Mouse (Mus musculus) CH12.LX (cell line): ENCODE measurements around the gene Vrk3. TPM values are rescaled to one million over a fixed set of nuclear protein-coding genes. Genes with fewer than 3 reads are reported as not detected.

Experiments
- DNase-seq: peaks from one replicate; pipeline ENCODE4 v3.0.0-alpha.2; 2013; ENCODE audit errors: extremely low read depth
- H3K27ac ChIP-seq: 2 replicates; pipeline ENCODE4 v1.5.1; 2012; ENCODE audit warnings: low read depth, mild to moderate bottlenecking, control low read depth, moderate library complexity; ENCODE audit not compliant: insufficient read depth
- H3K27me3 ChIP-seq: replicated peaks from 2 replicates; pipeline ENCODE3; 2012; ENCODE audit warnings: inconsistent platforms
- H3K36me3 ChIP-seq, 2 experiments: replicated peaks in 1 of 2; 2 replicates each; pipeline versions ENCODE3 to v1.6.1; 2012; ENCODE audit warnings: inconsistent platforms in 1 of 2, low read length in 1 of 2, mild to moderate bottlenecking in 1 of 2, mixed read lengths in 1 of 2, moderate library complexity in 1 of 2; ENCODE audit not compliant: control insufficient read depth in 1 of 2, insufficient read depth in 1 of 2
- H3K4me1 ChIP-seq, 2 experiments: 2 replicates each; pipeline ENCODE4 v1.6.1; 2012; ENCODE audit warnings: inconsistent platforms in 1 of 2, moderate library complexity in 1 of 2; ENCODE audit not compliant: insufficient read depth in 2 of 2, control insufficient read depth in 1 of 2
- H3K4me2 ChIP-seq: 2 replicates; pipeline ENCODE4 v1.6.1; 2012; ENCODE audit warnings: low read depth, mild to moderate bottlenecking, control low read depth; ENCODE audit not compliant: poor library complexity, insufficient read depth, severe bottlenecking
- H3K4me3 ChIP-seq, 3 experiments: fragments of 150-350 bp in 1 of 3; sonication (generic) in 1 of 3; replicated peaks in 1 of 3; 2 replicates each; pipeline versions ENCODE3 to v1.5.1; 2011 to 2012; ENCODE audit warnings: low read depth in 2 of 3, low read length in 2 of 3, mild to moderate bottlenecking in 2 of 3, moderate library complexity in 2 of 3, control low read depth in 1 of 3, improper control_type of control experiment in 1 of 3, inconsistent platforms in 1 of 3, mixed read lengths in 1 of 3; ENCODE audit not compliant: poor library complexity in 1 of 3
- H3K79me2 ChIP-seq: replicated peaks from 2 replicates; pipeline ENCODE4 v1.6.1; 2012; ENCODE audit warnings: mild to moderate bottlenecking, moderate library complexity; ENCODE audit not compliant: control insufficient read depth, poor library complexity, insufficient read depth, severe bottlenecking; ENCODE audit errors: extremely low read depth
- H3K9ac ChIP-seq: 2 replicates; pipeline ENCODE4 v1.6.1; 2012; ENCODE audit warnings: low read depth, mild to moderate bottlenecking, control low read depth, moderate library complexity; ENCODE audit not compliant: insufficient read depth
- H3K9me3 ChIP-seq: replicated peaks from 2 replicates; pipeline ENCODE3; 2012; ENCODE audit warnings: low read length, inconsistent platforms, mixed read lengths
- CHD1 ChIP-seq: IDR thresholded peaks from 2 replicates; pipeline ENCODE4 v1.6.1; 2012; ENCODE audit warnings: low read depth, low read length, improper control_type of control experiment, inconsistent platforms
- CHD2 ChIP-seq: IDR thresholded peaks from 2 replicates; pipeline ENCODE4 v1.6.1; 2011; ENCODE audit warnings: low read length, improper control_type of control experiment
- CTCF ChIP-seq, 2 experiments: IDR thresholded peaks in 1 of 2; conservative IDR thresholded peaks in 1 of 2; 2 replicates each; pipeline ENCODE4 v1.5.1; 2011 to 2012; ENCODE audit warnings: low read depth in 2 of 2, low read length in 2 of 2, improper control_type of control experiment in 1 of 2, inconsistent platforms in 1 of 2, mild to moderate bottlenecking in 1 of 2, moderate library complexity in 1 of 2
- E2F4 ChIP-seq: IDR thresholded peaks from 2 replicates; pipeline ENCODE4 v1.6.1; 2011; ENCODE audit warnings: low read depth, low read length, improper control_type of control experiment; ENCODE audit not compliant: insufficient replicate concordance
- ELF1 ChIP-seq: IDR thresholded peaks from 2 replicates; pipeline ENCODE4 v1.6.1; 2014; ENCODE audit warnings: low read depth, mild to moderate bottlenecking, inconsistent platforms, low read length, improper control_type of control experiment
- EP300 ChIP-seq: IDR thresholded peaks from 2 replicates; pipeline ENCODE4 v1.6.1; 2011; ENCODE audit warnings: low read length, improper control_type of control experiment
- GABPA ChIP-seq: IDR thresholded peaks from 2 replicates; pipeline ENCODE4 v1.6.1; 2012; ENCODE audit warnings: low read depth, low read length, improper control_type of control experiment, inconsistent platforms; ENCODE audit not compliant: insufficient replicate concordance
- HCFC1 ChIP-seq: IDR thresholded peaks from 2 replicates; pipeline ENCODE4 v1.6.1; 2012; ENCODE audit warnings: low read depth, mild to moderate bottlenecking, inconsistent platforms, low read length, improper control_type of control experiment
- IRF4 ChIP-seq: IDR thresholded peaks from 2 replicates; pipeline ENCODE4 v1.6.1; 2014; ENCODE audit warnings: low read depth, mild to moderate bottlenecking, inconsistent platforms, low read length, improper control_type of control experiment
- MEF2A ChIP-seq: IDR thresholded peaks from 2 replicates; pipeline ENCODE4 v1.6.1; 2014; ENCODE audit warnings: low read depth, mild to moderate bottlenecking, inconsistent platforms, low read length, improper control_type of control experiment, borderline replicate concordance
- NRF1 ChIP-seq: IDR thresholded peaks from 2 replicates; pipeline ENCODE4 v1.6.1; 2014; ENCODE audit warnings: low read depth, mild to moderate bottlenecking, inconsistent platforms, low read length, improper control_type of control experiment, moderate library complexity
- PAX5 ChIP-seq: IDR thresholded peaks from 2 replicates; pipeline ENCODE4 v1.6.1; 2012; ENCODE audit warnings: low read length, inconsistent platforms, mixed read lengths
- POLR2A ChIP-seq: IDR thresholded peaks from 2 replicates; pipeline ENCODE4 v1.6.1; 2011; ENCODE audit warnings: low read depth, mild to moderate bottlenecking, improper control_type of control experiment, low read length
- RCOR1 ChIP-seq: conservative IDR thresholded peaks from 2 replicates; pipeline ENCODE4 v1.6.1; 2012; ENCODE audit warnings: low read depth, mild to moderate bottlenecking, inconsistent platforms, low read length, improper control_type of control experiment
- SIN3A ChIP-seq: IDR thresholded peaks from 2 replicates; pipeline ENCODE4 v1.6.1; 2012; ENCODE audit warnings: low read length, improper control_type of control experiment, inconsistent platforms
- TBP ChIP-seq: conservative IDR thresholded peaks from 2 replicates; pipeline ENCODE4 v1.6.1; 2011; ENCODE audit warnings: low read depth, low read length, improper control_type of control experiment
- TCF12 ChIP-seq: IDR thresholded peaks from 2 replicates; pipeline ENCODE4 v1.6.1; 2014; ENCODE audit warnings: low read depth, mild to moderate bottlenecking, inconsistent platforms, low read length, improper control_type of control experiment
- UBTF ChIP-seq: IDR thresholded peaks from 2 replicates; pipeline ENCODE4 v1.6.1; 2012; ENCODE audit warnings: low read depth, mild to moderate bottlenecking, inconsistent platforms, low read length, improper control_type of control experiment, moderate library complexity
- USF1 ChIP-seq: IDR thresholded peaks from 2 replicates; pipeline ENCODE4 v1.6.1; 2014; ENCODE audit warnings: low read depth, mild to moderate bottlenecking, inconsistent platforms, low read length, improper control_type of control experiment
- USF2 ChIP-seq: conservative IDR thresholded peaks from 2 replicates; pipeline ENCODE4 v1.6.1; 2011; ENCODE audit warnings: low read depth, low read length, improper control_type of control experiment
- ZC3H11A ChIP-seq: IDR thresholded peaks from 2 replicates; pipeline ENCODE4 v1.6.1; 2012; ENCODE audit warnings: low read depth, mild to moderate bottlenecking, inconsistent platforms, low read length, improper control_type of control experiment
- ZNF384 ChIP-seq: IDR thresholded peaks from 2 replicates; pipeline ENCODE4 v1.6.1; 2012; ENCODE audit warnings: low read depth, low read length, improper control_type of control experiment, inconsistent platforms
- dilution Hi-C: fragments of 300-500 bp; cut with MboI; formaldehyde crosslinking; loops from 2 replicates; pipeline ENCODE4 v1.14.3; 2020; ENCODE audit warnings: low sequenced_read_pairs; ENCODE audit not compliant: extremely low pct_unique_long_range_greater_than_20kb, extremely low pct_ligation_motif_present
- in situ Hi-C: fragments of 300-500 bp; cut with MboI; formaldehyde crosslinking; loops from 3 replicates; pipeline ENCODE4 v1.14.3; 2019; ENCODE audit warnings: low sequenced_read_pairs, low pct_ligation_motif_present, low pct_unique_long_range_greater_than_20kb, mixed read lengths
- polyA plus RNA-seq: library from polyadenylated mRNA; unstranded; fragments of >175 nt; gene quantifications from 2 replicates; pipeline ENCODE4 v1.2.1, GENCODE M21; 2012; ENCODE audit warnings: low read depth; ENCODE audit not compliant: insufficient read length
- total RNA-seq, 2 experiments: library from RNA; depleted of rRNA; stranded (reverse); fragments of 300-350 nt in 1 of 2; fragments of >200 nt in 1 of 2; gene quantifications; 2 replicates each; pipeline ENCODE4 v1.2.3; 2012 to 2014

Gene Vrk3
- total and polyA plus RNA-seq, 3 experiments: 30.0 to 50.4 (median 34.2) TPM

DNA sequence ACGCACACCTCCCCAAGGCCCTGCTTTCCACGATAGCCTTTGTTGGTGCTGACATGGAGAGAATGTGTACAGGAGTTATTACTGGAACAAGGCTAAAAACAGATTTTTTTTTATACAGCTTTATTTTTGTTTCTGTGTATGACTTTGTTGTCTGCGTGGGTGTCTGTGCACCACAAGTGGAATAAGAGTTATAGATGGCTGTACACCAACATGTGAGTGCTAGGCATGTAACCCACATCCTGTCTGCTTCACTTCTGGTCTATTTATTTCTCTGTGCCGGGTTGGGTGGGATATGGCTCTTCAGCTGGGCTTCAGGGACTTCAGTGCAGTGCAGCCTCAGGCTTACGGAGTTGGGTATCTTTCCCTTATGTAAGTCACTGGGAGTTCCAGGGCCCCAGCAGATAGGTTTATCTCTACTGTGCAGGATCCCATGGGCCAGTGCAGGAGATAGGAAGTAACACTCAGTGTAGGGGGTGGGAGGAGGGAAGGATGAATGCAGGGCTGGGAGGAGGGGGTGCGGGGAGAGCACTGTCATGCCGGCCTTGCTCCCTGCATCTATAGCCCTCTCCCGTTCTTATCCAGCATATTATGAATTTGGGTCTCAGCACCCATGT, 24.5 kb downstream of the Vrk3 start:
- no peak for DNase-seq
- Histone ChIP-seq H3K4me1 (no peaks in the 10 kb centered on the region), H3K9me3 (no peaks in the 10 kb centered on the region)
- in situ Hi-C loops: no loop called here
- TF ChIP-seq SIN3A (no peak), ZC3H11A (no peak), MEF2A (no peak), GABPA (no peak), E2F4 (no peak), CHD1 (no peak), CHD2 (no peak), POLR2A (no peak), CTCF (conservative IDR thresholded peaks at IDR 0.05 in 1 of 2, IDR thresholded peaks at IDR 0.05 in 1 of 2; ENCODE audit: low read depth in 2 of 2, low read length in 2 of 2) (no peak), ELF1 (no peak), TCF12 (no peak), RCOR1 (no peak), HCFC1 (no peak), EP300 (no peak), PAX5 (no peak), TBP (no peak), UBTF (no peak)
- TF ChIP-seq, all 38 proteins: peak for 0
- H3K4me2 ChIP-seq: no peak overlapping the region
- peaks cover 64 to 96% of the 10 kb centered on the region in 2 experiments for H3K36me3 ChIP-seq
- H3K4me3 ChIP-seq: no peak overlapping the region
- no peak overlapping the region for H3K27ac ChIP-seq
- dilution Hi-C loops: no loop called here
- H3K27me3 ChIP-seq: no peaks in the 10 kb centered on the region
- no peak overlapping the region for H3K9ac ChIP-seq
- H3K79me2 ChIP-seq: no peaks in the 10 kb centered on the region

DNA sequence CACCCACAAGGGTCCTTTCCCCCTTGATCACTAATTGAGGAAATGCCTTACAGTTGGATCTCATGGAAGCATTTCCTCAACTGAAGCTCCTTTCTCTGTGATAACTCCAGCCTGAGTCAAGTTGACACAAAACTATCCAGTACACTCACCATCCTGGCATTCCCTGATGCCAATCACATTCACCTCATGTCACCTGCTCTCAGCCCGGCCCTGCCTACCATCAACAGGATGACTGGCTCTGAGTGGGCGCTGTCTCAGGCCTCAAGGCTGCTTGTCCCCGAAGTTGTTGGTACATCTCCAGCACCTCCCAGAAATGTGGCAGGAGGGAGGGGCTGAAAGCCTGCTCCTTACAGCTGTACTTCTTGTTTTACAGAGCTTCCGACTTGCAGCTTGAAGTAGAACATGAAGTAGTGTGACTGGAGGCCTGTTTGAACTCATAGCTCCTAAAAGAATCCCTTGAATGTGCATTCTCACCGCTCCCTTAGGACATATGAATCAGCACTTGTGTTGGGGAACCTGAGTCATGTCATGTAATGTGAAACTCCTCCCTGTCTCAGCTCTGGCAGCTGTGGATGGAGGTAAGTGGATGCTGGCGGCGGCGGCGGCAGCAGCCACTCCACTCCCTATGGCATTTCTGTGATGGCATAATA, 28.8 kb downstream of the Vrk3 start:
- no peaks in the 10 kb centered on the region for H3K79me2 ChIP-seq
- no peak overlapping the region for H3K27ac ChIP-seq
- no peak for DNase-seq
- dilution Hi-C loops: no loop called here
- H3K9ac ChIP-seq: no peak overlapping the region
- H3K36me3 ChIP-seq: peaks cover 42 to 79% of the 10 kb centered on the region in 2 experiments
- H3K9me3 ChIP-seq: no peaks in the 10 kb centered on the region
- H3K27me3 ChIP-seq: no peaks in the 10 kb centered on the region
- in situ Hi-C loops: loop anchor here (25.0 kb wide), 1 partner anchor 1365 kb away; the partner anchor contains the start of gene Siglecg
- H3K4me1 ChIP-seq: no peaks in the 10 kb centered on the region
- H3K4me2 ChIP-seq: no peak overlapping the region
- H3K4me3 ChIP-seq: no peak overlapping the region
- no peak for TF ChIP-seq USF1
- TF ChIP-seq USF2: no peak
- no peak for TF ChIP-seq IRF4
- no peak for TF ChIP-seq ZNF384
- no peak for TF ChIP-seq NRF1
- TF ChIP-seq TBP: no peak
